Mouse (Mus musculus): ENCODE data around the gene Chmp6.

- TF ChIP-seq POLR2A (IDR thresholded peaks at IDR 0.05; ENCODE audit: low read depth, low read length): no peak
- TF ChIP-seq CTCF (conservative IDR thresholded peaks at IDR 0.05 in 1 of 2, IDR thresholded peaks at IDR 0.05 in 1 of 2; ENCODE audit: low read depth in 2 of 2, low read length in 2 of 2): no peak
- TF ChIP-seq CHD2 (IDR thresholded peaks at IDR 0.05; ENCODE audit: low read length): no peak
- TF ChIP-seq MAFK (IDR thresholded peaks at IDR 0.05; ENCODE audit: insufficient replicate concordance, low read length): no peak
- TF ChIP-seq USF1 (IDR thresholded peaks at IDR 0.05; ENCODE audit: low read depth, low read length): no peak
- TF ChIP-seq ZNF384 (IDR thresholded peaks at IDR 0.05; ENCODE audit: low read depth, low read length): no peak
These were observed 54.7 kb downstream of the Chmp6 start for GRCm38 (mm10) chr11:119967892-119968291.
